Mouse (Mus musculus): ENCODE results near the gene Gng8. TPM values are rescaled to one million over a fixed set of nuclear protein-coding genes. Genes with fewer than 3 reads are reported as not detected.
A peak's percentile ranks its signal among the peaks of the same experiment; 100 is the strongest.

Gene Gng8
- total and polyA plus RNA-seq, 3 experiments, result 0.39 to 2.2 TPM; not detected in 1

GRCm38 (mm10) chr7:16942861-16943260 lies 51.3 kb downstream of the Gng8 start:
- H3K4me3 ChIP-seq (ENCODE audit: control insufficient read depth in 1 of 2, insufficient read depth in 1 of 2, low read depth in 2 of 2, low read length in 2 of 2), result no peak overlapping the region
- H3K27me3 ChIP-seq (ENCODE audit: control insufficient read depth in 1 of 2, insufficient read depth in 2 of 2, low read length in 2 of 2), result no peaks in the 10 kb centered on the region
- H3K36me3 ChIP-seq (ENCODE audit: control insufficient read depth in 1 of 2, insufficient read depth in 2 of 2, low read length in 2 of 2), result no peaks in the 10 kb centered on the region
- no peaks in the 10 kb centered on the region for H3K4me1 ChIP-seq (ENCODE audit: control insufficient read depth in 1 of 2, insufficient read depth in 2 of 2, low read length in 2 of 2)
- H3K79me2 ChIP-seq (ENCODE audit: control insufficient read depth, insufficient read depth, low read length, poor library complexity), result no peaks in the 10 kb centered on the region
- TF ChIP-seq ZNF384 (IDR thresholded peaks at IDR 0.05; ENCODE audit: low read depth, low read length) (0 out of 2 replicates have a peak, but pooled peaks have one; percentile 28), NRF1 (IDR thresholded peaks at IDR 0.05; ENCODE audit: insufficient read depth, low read depth, low read length, poor library complexity, severe bottlenecking) (no peak), SIN3A (IDR thresholded peaks at IDR 0.05; ENCODE audit: low read length) (no peak), MYC (IDR thresholded peaks at IDR 0.05; ENCODE audit: low read depth, low read length) (no peak), GATA1 (IDR thresholded peaks at IDR 0.05; ENCODE audit: low read depth, low read length) (no peak), TAL1 (IDR thresholded peaks at IDR 0.05; ENCODE audit: low read length) (no peak)
- no peaks in the 10 kb centered on the region for H3K9me3 ChIP-seq (replicated peaks; ENCODE audit: insufficient read depth, low read length)
- H3K27ac ChIP-seq (ENCODE audit: control insufficient read depth, low read depth, low read length), result no peak overlapping the region
- no peak for DNase-seq (ENCODE audit: low read depth, low spot score)
- no peak overlapping the region for H3K9ac ChIP-seq (ENCODE audit: control insufficient read depth, low read depth, low read length, poor library complexity, severe bottlenecking)

- TF ChIP-seq GATA1 (IDR thresholded peaks at IDR 0.05; ENCODE audit: low read depth, low read length) (no peak), SIN3A (IDR thresholded peaks at IDR 0.05; ENCODE audit: low read length) (no peak), POLR2AphosphoS2 (IDR thresholded peaks at IDR 0.05; ENCODE audit: low read length) (no peak), MXI1 (IDR thresholded peaks at IDR 0.05; ENCODE audit: low read depth, low read length) (no peak), RCOR1 (IDR thresholded peaks at IDR 0.05; ENCODE audit: low read depth, low read length) (no peak), TCF12 (IDR thresholded peaks at IDR 0.05; ENCODE audit: low read depth, low read length) (no peak), POLR2A (IDR thresholded peaks at IDR 0.05; ENCODE audit: control insufficient read depth in 1 of 2, insufficient read depth in 1 of 2, low read depth in 1 of 2, low read length in 2 of 2, poor library complexity in 1 of 2) (no peak), MAX (IDR thresholded peaks at IDR 0.05; ENCODE audit: low read length) (no peak), NRF1 (IDR thresholded peaks at IDR 0.05; ENCODE audit: insufficient read depth, low read depth, low read length, poor library complexity, severe bottlenecking) (no peak), TAL1 (IDR thresholded peaks at IDR 0.05; ENCODE audit: low read length) (no peak), MEF2A (IDR thresholded peaks at IDR 0.05; ENCODE audit: extremely low read depth, insufficient replicate concordance, low read depth, low read length, poor library complexity, severe bottlenecking) (no peak), NELFE (IDR thresholded peaks at IDR 0.05; ENCODE audit: low read depth, low read length) (no peak), ZNF384 (IDR thresholded peaks at IDR 0.05; ENCODE audit: low read depth, low read length) (no peak), USF2 (IDR thresholded peaks at IDR 0.05; ENCODE audit: borderline replicate concordance in 1 of 2, insufficient read depth in 1 of 2, low read depth in 1 of 2, low read length in 2 of 2) (no peak), MYC (IDR thresholded peaks at IDR 0.05; ENCODE audit: low read depth, low read length) (no peak), ZC3H11A (IDR thresholded peaks at IDR 0.05; ENCODE audit: low read depth, low read length) (no peak), CHD1 (IDR thresholded peaks at IDR 0.05; ENCODE audit: low read depth, low read length) (no peak), CHD2 (IDR thresholded peaks at IDR 0.05; ENCODE audit: low read length) (no peak), MAFK (IDR thresholded peaks at IDR 0.05; ENCODE audit: borderline replicate concordance, low read depth, low read length) (no peak), KAT2A (conservative IDR thresholded peaks at IDR 0.05; ENCODE audit: low read depth, low read length) (no peak)
- Histone ChIP-seq H3K9me3 (replicated peaks; ENCODE audit: insufficient read depth, low read length) (no peaks in the 10 kb centered on the region), H3K27me3 (ENCODE audit: control insufficient read depth in 1 of 2, insufficient read depth in 2 of 2, low read length in 2 of 2) (no peaks in the 10 kb centered on the region), H3K79me2 (ENCODE audit: control insufficient read depth, insufficient read depth, low read length, poor library complexity) (no peaks in the 10 kb centered on the region), H3K4me3 (ENCODE audit: control insufficient read depth in 1 of 2, insufficient read depth in 1 of 2, low read depth in 2 of 2, low read length in 2 of 2) (no peak within 1 kb of the TSS), H3K27ac (ENCODE audit: control insufficient read depth, low read depth, low read length) (no peak within 1 kb of the TSS), H3K36me3 (ENCODE audit: control insufficient read depth in 1 of 2, insufficient read depth in 2 of 2, low read length in 2 of 2) (no peaks in the 10 kb centered on the region), H3K9ac (ENCODE audit: control insufficient read depth, low read depth, low read length, poor library complexity, severe bottlenecking) (no peak within 1 kb of the TSS), H3K4me1 (ENCODE audit: control insufficient read depth in 1 of 2, insufficient read depth in 2 of 2, low read length in 2 of 2) (no peaks in the 10 kb centered on the region)
- DNase-seq (ENCODE audit: low read depth, low spot score), result no peak
Measured at GRCm38 (mm10) chr7:16944061-16944807, 52.6 kb downstream of the Gng8 start, which contains the start of gene Pnmal2. Pnmal2 (plus strand) TSS chr7:16944682.

Measured in MEL (cell line).